Mouse (Mus musculus) small intestine, adult 2 months (tissue): ENCODE data around the gene Traf3ip2. TPM values are rescaled to one million over a fixed set of nuclear protein-coding genes. Genes with fewer than 3 reads are reported as not detected.

ENCODE experiments used
- H3K27ac ChIP-seq: fragments of 200-500 bp; 2 replicates; pipeline ENCODE4 v1.5.1; 2012; ENCODE audit warnings: low read depth, low read length, control low read depth, inconsistent platforms; ENCODE audit not compliant: insufficient read depth
- H3K27me3 ChIP-seq: fragments of 200-500 bp; 2 replicates; pipeline ENCODE4 v1.6.1; 2012; ENCODE audit warnings: mild to moderate bottlenecking, moderate library complexity, low read length, inconsistent platforms; ENCODE audit not compliant: control insufficient read depth, insufficient read depth
- H3K36me3 ChIP-seq: fragments of 200-500 bp; 2 replicates; pipeline ENCODE4 v1.6.1; 2012; ENCODE audit warnings: mild to moderate bottlenecking, low read length, control low read depth, inconsistent platforms; ENCODE audit not compliant: control insufficient read depth, insufficient read depth
- H3K4me1 ChIP-seq: fragments of 200-500 bp; 2 replicates; pipeline ENCODE4 v1.6.1; 2012; ENCODE audit warnings: low read length, inconsistent platforms, mixed read lengths; ENCODE audit not compliant: control insufficient read depth, insufficient read depth, insufficient read length
- H3K4me3 ChIP-seq: fragments of 200-500 bp; 2 replicates; pipeline ENCODE4 v1.5.1; 2012; ENCODE audit warnings: low read depth, mild to moderate bottlenecking, control low read depth, inconsistent platforms, low read length, moderate library complexity
- CTCF ChIP-seq: fragments of 200-500 bp; IDR thresholded peaks from 2 replicates; pipeline ENCODE4 v1.5.1; 2012; ENCODE audit warnings: low read depth, mild to moderate bottlenecking, control low read depth, inconsistent platforms, low read length, moderate library complexity, mixed read lengths; ENCODE audit not compliant: insufficient replicate concordance, insufficient read length; ENCODE audit errors: extremely low read depth
- POLR2A ChIP-seq: fragments of 200-500 bp; IDR thresholded peaks from 2 replicates; pipeline ENCODE4 v1.6.1; 2012; ENCODE audit warnings: low read depth, mild to moderate bottlenecking, control low read depth, inconsistent platforms, low read length, moderate library complexity
- WGBS: fragments of 180-500 bp; shearing (Covaris S2); methylation state at CpG from one replicate; pipeline ENCODE4 v1.1.7; 2018; 5-methylcytosine and 5-hydroxymethylcytosine counted together
- polyA plus RNA-seq: library from polyadenylated mRNA; depleted of rRNA; stranded (reverse); fragments of >200 nt; gene quantifications from 2 replicates; pipeline ENCODE4 v1.2.3, GENCODE M21; 2012

Traf3ip2 gene
- polyA plus RNA-seq, 1 experiment: 26.9 TPM

DNA sequence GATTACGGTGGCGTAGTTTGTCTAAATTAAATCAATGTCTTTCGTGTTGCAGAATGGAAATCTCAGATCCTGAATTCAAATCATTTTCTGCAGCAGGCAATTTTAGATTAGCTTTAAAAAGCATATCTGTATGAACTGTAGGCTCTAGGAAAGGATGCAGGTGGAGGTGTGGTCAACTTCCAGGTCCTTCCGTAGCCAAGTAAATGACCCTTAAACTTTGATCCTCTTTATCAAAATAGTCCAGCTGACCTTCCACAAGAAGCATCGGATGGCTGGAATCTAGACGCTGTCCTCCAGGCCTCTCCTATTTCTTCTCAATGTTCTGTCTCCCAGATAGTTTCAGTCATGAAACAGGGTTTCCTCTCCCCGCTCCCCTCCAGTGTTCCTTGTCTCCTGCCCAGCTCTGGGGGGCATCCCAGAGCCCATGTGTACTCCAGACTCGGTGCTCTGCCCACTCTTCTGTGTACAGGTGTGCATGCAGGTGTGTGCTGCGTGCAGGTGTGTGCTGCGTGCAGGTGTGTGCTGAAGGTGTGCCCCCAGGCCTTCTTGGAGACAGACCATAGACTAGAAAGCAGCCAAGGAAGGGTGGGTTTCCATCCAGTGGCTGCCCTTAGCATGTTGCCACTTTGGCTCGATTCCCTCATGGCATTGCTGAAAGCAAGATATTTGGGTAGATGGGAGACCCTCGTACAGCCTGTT is 2.9 kb downstream of the Traf3ip2 start:
- no peaks in the 10 kb centered on the region for H3K27me3 ChIP-seq
- whole genome bisulfite sequencing: 52% methylated on average over 12 of the region's 12 CpGs
- peak overlapping the region; percentile 59 for H3K27ac ChIP-seq
- TF ChIP-seq CTCF: no peak
- no peak for TF ChIP-seq POLR2A
- peaks cover 12% of the 10 kb centered on the region for H3K36me3 ChIP-seq
- H3K4me3 ChIP-seq: peak overlapping the region; percentile 11; the same call in 1 of the 2 replicates
- peaks cover 23% of the 10 kb centered on the region for H3K4me1 ChIP-seq

DNA sequence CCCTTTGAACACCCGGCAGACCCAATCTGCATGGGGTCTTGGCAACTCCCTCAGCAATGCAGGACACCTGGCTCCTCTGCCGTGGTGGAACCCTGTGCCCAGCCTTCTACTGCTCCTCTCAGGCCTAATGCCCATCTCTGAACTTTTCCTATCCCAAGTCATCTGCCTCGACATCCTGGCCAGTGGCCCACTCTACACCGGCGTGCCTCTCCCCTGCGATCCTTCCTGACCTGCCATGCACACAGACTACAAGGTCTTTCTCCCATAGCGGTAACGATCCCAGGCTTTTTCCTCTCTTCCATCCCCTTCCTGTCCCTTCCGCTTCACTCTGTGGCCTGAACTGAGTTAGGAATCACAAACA is 3.5 kb downstream of the Traf3ip2 start:
- Histone ChIP-seq H3K27ac (peak overlapping the region; percentile 59), H3K4me3 (no peak overlapping the region), H3K36me3 (peaks cover 15% of the 10 kb centered on the region), H3K4me1 (peaks cover 20% of the 10 kb centered on the region), H3K27me3 (no peaks in the 10 kb centered on the region)
- TF ChIP-seq POLR2A (no peak), CTCF (no peak)
- WGBS: 67% methylated on average over 9 of the region's 9 CpGs

DNA sequence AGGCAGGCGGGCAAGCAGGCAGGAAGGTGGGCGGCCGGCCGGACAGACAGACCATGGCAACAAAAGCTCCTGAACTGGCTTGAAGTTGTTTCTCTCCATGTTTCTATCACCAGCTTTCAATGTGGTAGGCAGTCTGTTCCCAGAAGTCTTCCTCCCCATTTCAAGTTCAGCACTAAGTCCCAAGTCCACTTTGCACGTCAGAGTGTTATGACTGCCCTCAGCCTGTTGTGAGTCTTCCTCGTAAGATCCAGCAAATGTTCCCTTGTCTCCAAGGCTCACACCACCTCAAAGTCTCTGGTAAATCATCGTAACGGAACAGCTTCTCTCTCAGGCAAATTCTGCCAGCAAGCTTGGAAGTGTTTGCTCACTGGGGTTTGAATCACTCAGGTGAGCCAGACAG is 3.9 kb downstream of the Traf3ip2 start:
- peak overlapping the region; percentile 59 for H3K27ac ChIP-seq
- TF ChIP-seq POLR2A (no peak), CTCF (no peak)
- 68% methylated on average over 8 of the region's 8 CpGs for WGBS

DNA sequence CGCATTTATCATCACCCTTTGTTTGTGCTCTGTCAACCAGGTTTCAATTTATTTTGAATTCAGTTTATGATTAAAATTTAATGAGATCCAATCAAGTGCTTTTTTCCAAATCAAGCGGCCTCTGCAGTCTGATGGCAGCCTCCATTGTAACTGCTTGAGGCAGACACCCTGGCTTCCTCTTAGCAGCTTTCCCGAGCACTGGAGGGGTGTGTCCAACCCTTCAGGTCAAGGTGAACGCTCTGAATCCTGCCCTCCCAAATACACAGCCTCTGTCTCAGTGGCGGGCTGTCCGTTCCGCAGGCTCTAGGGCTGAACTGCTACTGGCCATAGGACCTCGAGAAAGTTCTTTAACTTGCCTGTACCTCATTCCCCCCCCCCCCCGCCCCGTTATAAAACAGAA is 5.7 kb downstream of the Traf3ip2 start:
- 69% methylated on average over 10 of the region's 10 CpGs for WGBS
- no peak for TF ChIP-seq POLR2A
- TF ChIP-seq CTCF: no peak
- H3K36me3 ChIP-seq: peaks cover 24% of the 10 kb centered on the region
- H3K4me3 ChIP-seq: no peak overlapping the region
- H3K27ac ChIP-seq: no peak overlapping the region
- H3K27me3 ChIP-seq: no peaks in the 10 kb centered on the region
- H3K4me1 ChIP-seq: peaks cover 23% of the 10 kb centered on the region

More for the DNA sequence above, 3.9 kb downstream of the Traf3ip2 start:
- peaks cover 19% of the 10 kb centered on the region for H3K36me3 ChIP-seq
- H3K4me3 ChIP-seq: no peak overlapping the region
- H3K27me3 ChIP-seq: no peaks in the 10 kb centered on the region
- H3K4me1 ChIP-seq: peaks cover 22% of the 10 kb centered on the region

DNA sequence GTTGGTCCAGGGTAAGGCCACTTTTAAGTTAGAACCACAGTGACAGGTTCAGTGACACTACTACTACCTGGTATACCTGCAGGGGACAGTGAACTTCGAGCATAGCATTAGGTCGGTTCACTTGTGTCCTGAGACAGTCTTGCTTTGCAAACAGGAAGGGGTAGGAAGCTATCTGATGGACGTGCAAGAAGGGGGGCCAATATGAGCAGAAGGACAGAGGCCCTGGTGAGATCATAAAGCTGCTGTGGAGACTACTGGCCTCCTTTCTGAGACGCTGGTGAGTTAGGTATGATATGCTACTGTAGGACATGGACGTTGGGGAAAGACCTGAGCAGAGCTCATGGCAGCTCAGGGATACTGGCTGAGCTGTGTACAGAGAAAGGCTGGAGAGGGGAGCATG is 7.9 kb downstream of the Traf3ip2 start:
- Histone ChIP-seq H3K36me3 (peaks cover 27% of the 10 kb centered on the region), H3K27ac (no peak overlapping the region), H3K4me3 (no peak overlapping the region), H3K4me1 (peaks cover 30% of the 10 kb centered on the region), H3K27me3 (no peaks in the 10 kb centered on the region)
- TF ChIP-seq CTCF (no peak), POLR2A (no peak)
- WGBS: 78% methylated on average over 5 of the region's 5 CpGs

DNA sequence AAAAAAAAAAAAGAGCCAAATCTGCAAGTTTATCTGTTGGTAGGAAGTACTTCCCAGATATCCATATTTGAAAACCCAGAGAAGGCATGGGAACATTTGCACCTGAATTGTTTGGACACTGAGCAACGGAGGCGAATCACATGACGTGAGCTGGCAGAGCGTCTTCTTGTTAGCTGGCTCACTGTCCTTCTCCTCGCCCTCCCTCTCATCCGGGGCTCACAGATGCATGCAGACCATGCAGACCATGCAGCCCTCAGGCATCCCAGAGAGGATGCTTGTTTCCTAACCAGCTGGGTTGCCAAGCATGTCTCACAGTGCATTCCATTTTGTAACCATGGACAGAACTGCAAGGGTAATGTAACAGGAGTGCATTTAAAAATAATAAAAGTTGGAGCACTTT is 11.1 kb downstream of the Traf3ip2 start:
- Histone ChIP-seq H3K27me3 (no peaks in the 10 kb centered on the region), H3K36me3 (peaks cover 41% of the 10 kb centered on the region), H3K4me1 (peaks cover 28% of the 10 kb centered on the region), H3K27ac (peak overlapping the region; percentile 66; the same call in 1 of the 2 replicates), H3K4me3 (no peak overlapping the region)
- TF ChIP-seq CTCF (no peak), POLR2A (no peak)
- 62% methylated on average over 6 of the region's 6 CpGs for WGBS

DNA sequence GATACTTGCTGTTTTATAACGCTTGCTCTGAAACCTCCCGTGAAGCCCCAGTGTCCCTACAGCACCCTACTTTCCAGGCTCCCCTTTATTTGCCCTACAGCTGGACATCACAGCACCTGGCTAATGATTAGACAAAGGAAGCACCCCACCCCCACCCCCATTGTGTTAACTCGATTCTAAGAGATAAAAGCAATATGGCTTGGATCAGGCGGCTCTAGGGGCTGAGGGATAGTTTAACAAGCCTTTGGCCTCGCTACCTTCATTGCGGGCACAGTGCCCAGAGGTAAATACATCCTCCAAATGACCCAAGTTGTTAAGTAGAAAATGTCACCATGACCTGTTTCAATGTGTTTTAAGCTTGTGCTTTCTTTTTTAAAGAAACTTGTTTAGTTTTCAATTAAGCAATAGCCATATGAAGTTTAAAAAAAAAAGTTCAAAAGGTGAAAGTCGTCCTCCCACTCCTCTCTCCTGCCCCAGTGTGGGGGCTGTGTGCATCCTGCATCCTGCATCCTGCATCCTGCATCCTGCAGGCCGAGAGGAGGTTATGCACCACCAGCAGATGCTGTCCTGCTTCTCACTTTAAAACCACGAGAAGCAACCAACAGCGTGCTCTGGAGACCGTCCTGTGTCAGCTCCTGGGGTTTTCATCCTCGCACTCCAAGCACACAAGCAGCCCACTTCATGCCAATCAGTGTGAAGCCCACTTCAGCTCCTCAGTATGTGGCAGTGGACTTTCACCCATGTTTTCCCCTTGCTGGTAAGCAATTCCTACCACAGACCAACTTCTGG is 12.3 kb downstream of the Traf3ip2 start:
- H3K4me3 ChIP-seq: no peak overlapping the region
- WGBS: 19% methylated on average over 12 of the region's 12 CpGs
- peak overlapping the region; percentile 66 for H3K27ac ChIP-seq
- no peaks in the 10 kb centered on the region for H3K27me3 ChIP-seq
- H3K36me3 ChIP-seq: peaks cover 48% of the 10 kb centered on the region
- TF ChIP-seq POLR2A (no peak), CTCF (no peak)
- peaks cover 31% of the 10 kb centered on the region for H3K4me1 ChIP-seq
